Comparison of ENCODE assay signal across 8 mouse cellular contexts in genomic region chr2:43723104-43723541, GRCm38 (mm10). TPM values are rescaled to one million over a fixed set of nuclear protein-coding genes. Genes with fewer than 3 reads are reported as not detected.
DNase-seq lines count a peak whose midpoint lies in the region; ATAC-seq lines count a peak whose summit lies in the region.

No protein-coding gene starts in this region.

- H3K27ac ChIP-seq in liver, embryonic 11.5 days (ENCODE audit: low read depth, low read length) = no peak overlapping the region
- peak overlapping the region; percentile 61; the same call in 1 of the 2 replicates for H3K27ac ChIP-seq in forebrain, embryonic 16.5 days (ENCODE audit: low read length)
- no peak overlapping the region for H3K27ac ChIP-seq in limb, embryonic 13.5 days
- no peak overlapping the region for H3K27ac ChIP-seq in neural tube, embryonic 14.5 days (ENCODE audit: low read depth, low read length)

- peak; percentile 57; the same call in 1 of the 2 replicates for ATAC-seq in liver, embryonic 11.5 days (replicated peaks; ENCODE audit: low FRiP score)
- ATAC-seq in forebrain, embryonic 16.5 days = peak; percentile 55
- no peak; the same call in 1 of the 2 replicates for ATAC-seq in limb, embryonic 13.5 days (ENCODE audit: low FRiP score, low read depth)
- peak; percentile 70 for ATAC-seq in neural tube, embryonic 14.5 days (ENCODE audit: low read depth)

- no peak overlapping the region for H3K9ac ChIP-seq in liver, embryonic 11.5 days (ENCODE audit: low read depth, low read length)
- peak overlapping the region; percentile 19; the same call in 1 of the 2 replicates for H3K9ac ChIP-seq in forebrain, embryonic 16.5 days (replicated peaks; ENCODE audit: low read depth, low read length)
- H3K9ac ChIP-seq in limb, embryonic 13.5 days = no peak overlapping the region
- H3K9ac ChIP-seq in neural tube, embryonic 14.5 days (replicated peaks; ENCODE audit: low read depth, low read length) = 0 out of 2 replicates have a peak overlapping the region, but pooled peaks have one; percentile 28

- DNase-seq in liver, embryonic 11.5 days (ENCODE audit: low spot score) = no peak
- DNase-seq in liver = no peak
- DNase-seq in layer of hippocampus, adult 8-10 months (ENCODE audit: low spot score in 2 of 2) = no peak
- no peak for DNase-seq in thymus, adult 18-20 months
- DNase-seq in kidney, adult 11 months = no peak

- WGBS in liver, embryonic 11.5 days = 66% methylated on average over 7 of the region's 7 CpGs
- 56% methylated on average over 7 of the region's 7 CpGs for WGBS in forebrain, embryonic 16.5 days
- WGBS in limb, embryonic 13.5 days = 58% methylated on average over 7 of the region's 7 CpGs
- 61% methylated on average over 7 of the region's 7 CpGs for WGBS in neural tube, embryonic 14.5 days

- H3K9me3 ChIP-seq in liver, embryonic 11.5 days (ENCODE audit: control insufficient read depth, low read length) = no peaks in the 10 kb centered on the region
- no peaks in the 10 kb centered on the region for H3K9me3 ChIP-seq in forebrain, embryonic 16.5 days (ENCODE audit: control insufficient read depth, low read length)
- no peaks in the 10 kb centered on the region for H3K9me3 ChIP-seq in limb, embryonic 13.5 days
- H3K9me3 ChIP-seq in neural tube, embryonic 14.5 days (ENCODE audit: control insufficient read depth, low read length) = no peaks in the 10 kb centered on the region

- H3K36me3 ChIP-seq in liver, embryonic 11.5 days (ENCODE audit: control insufficient read depth, insufficient read depth, low read length) = no peaks in the 10 kb centered on the region
- no peaks in the 10 kb centered on the region for H3K36me3 ChIP-seq in forebrain, embryonic 16.5 days (ENCODE audit: control insufficient read depth, insufficient read depth)
- H3K36me3 ChIP-seq in limb, embryonic 13.5 days = no peaks in the 10 kb centered on the region
- no peaks in the 10 kb centered on the region for H3K36me3 ChIP-seq in neural tube, embryonic 14.5 days (ENCODE audit: control insufficient read depth, insufficient read depth, low read length)

- no peak overlapping the region; the same call in 1 of the 2 replicates for H3K4me3 ChIP-seq in liver, embryonic 11.5 days (ENCODE audit: low read depth, low read length)
- H3K4me3 ChIP-seq in forebrain, embryonic 16.5 days (replicated peaks; ENCODE audit: low read length) = no peak overlapping the region
- H3K4me3 ChIP-seq in limb, embryonic 13.5 days = peak overlapping the region; percentile 22; the same call in 1 of the 2 replicates
- peak overlapping the region; percentile 23 for H3K4me3 ChIP-seq in neural tube, embryonic 14.5 days (ENCODE audit: low read depth, low read length)

- H3K27me3 ChIP-seq in liver, embryonic 11.5 days (replicated peaks; ENCODE audit: control insufficient read depth, insufficient read depth, low read length) = no peaks in the 10 kb centered on the region
- no peaks in the 10 kb centered on the region for H3K27me3 ChIP-seq in forebrain, embryonic 16.5 days (replicated peaks; ENCODE audit: control insufficient read depth, insufficient read depth, low read length)
- H3K27me3 ChIP-seq in limb, embryonic 13.5 days = peaks cover 3% of the 10 kb centered on the region; the same call in 1 of the 2 replicates
- H3K27me3 ChIP-seq in neural tube, embryonic 14.5 days (ENCODE audit: control insufficient read depth, insufficient read depth, low read length) = no peaks in the 10 kb centered on the region

- H3K4me2 ChIP-seq in liver, embryonic 11.5 days = peak overlapping the region; percentile 42
- H3K4me2 ChIP-seq in forebrain, embryonic 16.5 days (ENCODE audit: low read length) = peak overlapping the region; percentile 43
- peak overlapping the region; percentile 55 for H3K4me2 ChIP-seq in limb, embryonic 13.5 days (replicated peaks)
- H3K4me2 ChIP-seq in neural tube, embryonic 14.5 days (ENCODE audit: low read depth, low read length) = peak overlapping the region; percentile 43

- no peaks in the 10 kb centered on the region for H3K4me1 ChIP-seq in liver, embryonic 11.5 days (replicated peaks; ENCODE audit: control insufficient read depth, insufficient read depth, low read length)
- H3K4me1 ChIP-seq in forebrain, embryonic 16.5 days (replicated peaks; ENCODE audit: control insufficient read depth, insufficient read depth, low read length) = peaks cover 9% of the 10 kb centered on the region
- H3K4me1 ChIP-seq in limb, embryonic 13.5 days = peaks cover 3% of the 10 kb centered on the region
- H3K4me1 ChIP-seq in neural tube, embryonic 14.5 days (ENCODE audit: control insufficient read depth, insufficient read depth, low read length) = peaks cover 5% of the 10 kb centered on the region; the same call in 1 of the 2 replicates

RNA-seq across cellular contexts. Expression of gene Arhgap15, which starts 25.5 kb away (rescaled TPM):
- 6.4 and 7.4 TPM in 2 replicates for polyA plus RNA-seq in liver, embryonic 11.5 days (2014; fragmentation: Nextera tagmentation; extraction: Ambion mirVana)
- 0.55 and 0.95 TPM in 2 replicates for polyA plus RNA-seq in forebrain, embryonic 16.5 days (2015; fragmentation: Nextera tagmentation; extraction: Ambion mirVana)
- 1.00 and 1.1 TPM in 2 replicates for polyA plus RNA-seq in limb, embryonic 13.5 days (2015; fragmentation: Nextera tagmentation; extraction: Ambion mirVana)
- polyA plus RNA-seq in neural tube, embryonic 14.5 days (2014; fragmentation: Nextera tagmentation; extraction: Ambion mirVana) = 3.1 and 3.8 TPM in 2 replicates
- 10 to 100 TPM in 1 of 4 experiments, 1 to 10 TPM in 3; 6.6 to 10.0 (median 8.7) TPM for total RNA-seq in layer of hippocampus, adult 8-10 months (2022)

Comparison
In these comparisons a context has a peak if more than half of its experiments do, and no peak if none do; other contexts are left out.
1. H3K4me3 ChIP-seq: peak in limb, embryonic 13.5 days (single experiment) and neural tube, embryonic 14.5 days (single experiment); none in liver, embryonic 11.5 days (single experiment) and forebrain, embryonic 16.5 days (single experiment).
2. H3K9ac ChIP-seq: peak in forebrain, embryonic 16.5 days (single experiment) and neural tube, embryonic 14.5 days (single experiment); none in liver, embryonic 11.5 days (single experiment) and limb, embryonic 13.5 days (single experiment).
3. Peak in every context shown above with its lines, with median percentiles within 50 percentile points of each other: H3K4me2 ChIP-seq.